Mouse (Mus musculus): Measurements from ENCODE around the gene Sh3gl1. TPM values are rescaled to one million over a fixed set of nuclear protein-coding genes. Genes with fewer than 3 reads are reported as not detected.

The Sh3gl1 gene
- polyA plus RNA-seq, 1 experiment from 2014 or later = 96.0 TPM

DNA sequence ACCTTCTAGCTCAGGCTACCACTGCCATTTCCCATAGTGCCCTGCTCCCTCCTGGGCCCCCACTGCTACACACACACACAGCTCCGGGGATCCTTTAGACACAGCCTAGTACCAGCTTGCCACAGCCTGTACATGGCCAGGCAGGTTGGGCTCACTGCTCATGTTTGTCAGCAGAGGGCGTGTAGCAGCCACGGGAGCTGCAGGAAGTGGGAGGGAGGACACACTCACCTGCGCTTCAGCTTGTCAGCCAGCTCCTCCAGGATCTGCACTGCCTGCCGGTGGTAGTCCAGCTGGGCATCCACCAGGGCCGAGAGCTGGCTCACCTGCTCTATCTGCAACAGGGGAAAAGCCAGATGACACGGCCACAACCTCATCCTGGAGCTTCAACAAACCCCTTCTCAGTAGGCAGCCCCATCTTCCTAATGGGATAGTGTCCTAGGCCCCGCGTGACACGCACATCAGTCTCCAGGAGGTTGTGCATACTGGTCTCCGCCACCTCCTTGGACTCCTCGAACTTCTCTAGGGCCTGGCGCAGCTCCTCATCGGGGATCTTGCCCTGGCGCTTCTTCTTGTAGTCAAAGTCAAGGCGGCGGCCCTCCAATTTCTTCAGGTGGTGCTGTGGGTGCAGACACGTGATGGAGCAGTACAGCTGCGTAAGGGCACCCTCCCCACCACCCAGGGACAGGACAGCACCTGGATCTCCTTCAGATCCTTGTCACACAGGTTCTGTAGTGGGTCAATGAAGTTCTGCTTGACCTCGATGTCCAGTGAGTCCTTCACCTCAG, 17.9 kb downstream of the Sh3gl1 start:
- Histone ChIP-seq H3K27me3 (replicated peaks; ENCODE audit: control insufficient read depth, insufficient read depth, low read length) (no peaks in the 10 kb centered on the region), H3K36me3 (ENCODE audit: control insufficient read depth, insufficient read depth, low read length) (peaks cover 67% of the 10 kb centered on the region), H3K9ac (ENCODE audit: low read length) (no peak overlapping the region), H3K4me3 (ENCODE audit: low read depth, low read length) (no peak overlapping the region), H3K9me3 (replicated peaks; ENCODE audit: control insufficient read depth, low read length) (no peaks in the 10 kb centered on the region), H3K27ac (ENCODE audit: low read depth, low read length) (no peak overlapping the region), H3K4me2 (ENCODE audit: low read length) (no peak overlapping the region), H3K4me1 (ENCODE audit: control insufficient read depth, insufficient read depth, low read length) (no peaks in the 10 kb centered on the region)
- 77% methylated on average over 20 of the region's 20 CpGs for WGBS
- DNase-seq (ENCODE audit: low spot score) (peak; percentile 36), ATAC-seq (peak; percentile 27; the same call in 1 of the 2 replicates)

DNA sequence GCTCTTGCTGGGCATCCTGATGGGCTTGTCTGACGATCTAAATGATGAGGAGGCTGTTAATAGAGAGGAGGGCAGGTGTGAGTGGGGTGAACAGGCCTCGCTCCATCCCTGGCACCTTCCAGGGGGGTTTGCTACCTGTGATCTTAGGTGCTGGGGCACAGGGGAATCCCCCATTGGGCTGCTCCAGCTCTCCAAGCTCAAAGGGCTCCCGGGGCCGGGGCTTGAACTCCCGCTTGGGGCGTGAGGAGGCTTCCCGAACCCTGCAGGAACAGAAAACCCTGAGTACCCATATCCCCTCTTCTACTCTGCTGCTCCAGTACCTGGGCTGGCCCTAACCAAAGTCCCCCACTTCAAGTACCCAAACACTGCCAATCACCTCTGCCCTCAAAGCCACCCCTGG, 18.6 kb downstream of the Sh3gl1 start:
- Histone ChIP-seq H3K27me3 (replicated peaks; ENCODE audit: control insufficient read depth, insufficient read depth, low read length) (no peaks in the 10 kb centered on the region), H3K9ac (ENCODE audit: low read length) (no peak overlapping the region), H3K4me1 (ENCODE audit: control insufficient read depth, insufficient read depth, low read length) (no peaks in the 10 kb centered on the region), H3K4me3 (ENCODE audit: low read depth, low read length) (no peak overlapping the region), H3K27ac (ENCODE audit: low read depth, low read length) (no peak overlapping the region), H3K9me3 (replicated peaks; ENCODE audit: control insufficient read depth, low read length) (no peaks in the 10 kb centered on the region), H3K36me3 (ENCODE audit: control insufficient read depth, insufficient read depth, low read length) (peaks cover 73% of the 10 kb centered on the region), H3K4me2 (ENCODE audit: low read length) (no peak overlapping the region)
- DNase-seq (ENCODE audit: low spot score) = no peak
- ATAC-seq = no peak
- WGBS = 92% methylated on average over 7 of the region's 7 CpGs

DNA sequence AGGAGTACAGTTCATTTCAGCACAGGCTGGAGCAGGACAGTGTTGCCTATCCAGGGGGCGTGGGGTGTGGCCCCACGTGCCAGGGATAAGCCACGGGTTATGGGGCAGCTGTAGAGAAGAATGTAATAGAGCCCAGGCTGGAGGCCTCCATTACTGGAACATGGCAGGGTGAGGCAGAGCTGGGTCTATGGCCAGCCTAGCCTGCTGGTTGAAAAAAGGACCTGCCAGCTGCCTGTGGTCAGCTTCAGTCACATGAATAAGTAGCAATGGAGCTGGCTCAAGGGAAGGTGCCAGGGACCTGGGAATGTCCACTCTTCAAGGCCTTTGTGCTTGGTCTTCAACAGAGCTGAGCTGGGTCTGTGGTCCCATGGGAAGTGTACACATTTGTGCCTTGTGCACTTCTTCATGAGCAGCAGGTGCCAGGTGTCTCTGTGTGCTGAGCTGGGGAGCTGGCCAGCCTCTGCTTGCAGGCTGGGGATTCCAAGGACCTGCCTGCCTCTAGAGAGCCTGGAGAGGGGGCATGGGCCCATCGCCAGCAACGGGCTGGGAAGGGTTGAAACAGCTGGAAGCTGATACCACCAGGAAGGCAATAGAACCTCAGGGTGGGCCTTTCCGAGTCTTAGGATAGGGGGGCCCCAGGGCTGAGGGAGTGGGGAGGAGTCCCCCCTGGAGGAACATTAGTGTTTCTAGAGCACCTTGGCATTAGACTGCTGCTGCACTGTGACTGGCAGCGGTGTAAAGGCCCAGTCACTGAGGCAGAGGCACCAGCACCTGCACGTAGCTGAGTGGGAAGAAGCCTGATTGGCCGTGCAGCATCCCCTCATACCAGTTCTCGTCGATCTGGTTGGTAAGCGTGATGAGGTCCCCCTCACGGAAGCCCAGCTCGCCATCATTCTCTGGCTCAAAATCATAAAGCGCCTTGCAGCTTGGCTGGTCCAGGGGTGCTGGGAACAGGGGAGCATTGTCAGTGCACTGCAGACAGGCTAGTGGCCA, 19.3 kb downstream of the Sh3gl1 start:
- no peak for DNase-seq (ENCODE audit: low spot score)
- no peaks in the 10 kb centered on the region for H3K9me3 ChIP-seq (replicated peaks; ENCODE audit: control insufficient read depth, low read length)
- H3K4me1 ChIP-seq (ENCODE audit: control insufficient read depth, insufficient read depth, low read length) = no peaks in the 10 kb centered on the region
- H3K9ac ChIP-seq (ENCODE audit: low read length) = no peak overlapping the region
- 85% methylated on average over 15 of the region's 15 CpGs for WGBS
- no peaks in the 10 kb centered on the region for H3K27me3 ChIP-seq (replicated peaks; ENCODE audit: control insufficient read depth, insufficient read depth, low read length)
- peaks cover 79% of the 10 kb centered on the region for H3K36me3 ChIP-seq (ENCODE audit: control insufficient read depth, insufficient read depth, low read length)
- no peak overlapping the region for H3K4me3 ChIP-seq (ENCODE audit: low read depth, low read length)
- no peak overlapping the region for H3K27ac ChIP-seq (ENCODE audit: low read depth, low read length)
- no peak for ATAC-seq
- H3K4me2 ChIP-seq (ENCODE audit: low read length) = no peak overlapping the region

GRCm38 (mm10) chr17:56016382-56016781, 20.1 kb downstream of the Sh3gl1 start:
- Histone ChIP-seq H3K9ac (ENCODE audit: low read length) (no peak overlapping the region), H3K36me3 (ENCODE audit: control insufficient read depth, insufficient read depth, low read length) (peaks cover 86% of the 10 kb centered on the region), H3K9me3 (replicated peaks; ENCODE audit: control insufficient read depth, low read length) (no peaks in the 10 kb centered on the region), H3K4me3 (ENCODE audit: low read depth, low read length) (no peak overlapping the region), H3K4me2 (ENCODE audit: low read length) (no peak overlapping the region), H3K4me1 (ENCODE audit: control insufficient read depth, insufficient read depth, low read length) (no peaks in the 10 kb centered on the region), H3K27me3 (replicated peaks; ENCODE audit: control insufficient read depth, insufficient read depth, low read length) (no peaks in the 10 kb centered on the region), H3K27ac (ENCODE audit: low read depth, low read length) (no peak overlapping the region)
- no peak for DNase-seq (ENCODE audit: low spot score)
- WGBS = 88% methylated on average over 8 of the region's 8 CpGs
- no peak for ATAC-seq

DNA sequence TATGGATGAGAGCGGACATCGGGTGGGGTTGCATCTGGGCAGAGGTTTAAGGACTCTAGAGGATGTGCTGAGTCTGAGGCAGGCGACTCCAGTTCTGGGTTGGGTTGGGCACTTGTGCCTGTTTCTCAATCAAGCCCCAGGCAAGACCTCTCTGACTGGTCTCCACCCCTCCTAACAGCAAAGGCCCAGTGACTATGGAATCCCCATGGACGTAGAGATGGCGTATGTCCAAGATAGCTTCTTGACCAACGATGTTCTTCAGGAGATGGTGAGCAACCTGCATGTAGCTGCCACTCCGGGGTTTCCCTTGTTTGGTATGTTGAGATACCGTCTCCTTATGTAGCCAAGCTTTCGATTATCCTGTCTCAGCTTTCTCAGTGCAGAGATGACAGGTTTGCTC, 21.1 kb downstream of the Sh3gl1 start:
- Histone ChIP-seq H3K36me3 (ENCODE audit: control insufficient read depth, insufficient read depth, low read length) (peaks cover 89% of the 10 kb centered on the region), H3K27me3 (replicated peaks; ENCODE audit: control insufficient read depth, insufficient read depth, low read length) (no peaks in the 10 kb centered on the region), H3K9me3 (replicated peaks; ENCODE audit: control insufficient read depth, low read length) (no peaks in the 10 kb centered on the region), H3K27ac (ENCODE audit: low read depth, low read length) (no peak overlapping the region), H3K9ac (ENCODE audit: low read length) (no peak overlapping the region), H3K4me2 (ENCODE audit: low read length) (no peak overlapping the region), H3K4me1 (ENCODE audit: control insufficient read depth, insufficient read depth, low read length) (peaks cover 4% of the 10 kb centered on the region), H3K4me3 (ENCODE audit: low read depth, low read length) (no peak overlapping the region)
- WGBS = 94% methylated on average over 9 of the region's 9 CpGs
- DNase-seq (ENCODE audit: low spot score) (no peak), ATAC-seq (no peak)

DNA sequence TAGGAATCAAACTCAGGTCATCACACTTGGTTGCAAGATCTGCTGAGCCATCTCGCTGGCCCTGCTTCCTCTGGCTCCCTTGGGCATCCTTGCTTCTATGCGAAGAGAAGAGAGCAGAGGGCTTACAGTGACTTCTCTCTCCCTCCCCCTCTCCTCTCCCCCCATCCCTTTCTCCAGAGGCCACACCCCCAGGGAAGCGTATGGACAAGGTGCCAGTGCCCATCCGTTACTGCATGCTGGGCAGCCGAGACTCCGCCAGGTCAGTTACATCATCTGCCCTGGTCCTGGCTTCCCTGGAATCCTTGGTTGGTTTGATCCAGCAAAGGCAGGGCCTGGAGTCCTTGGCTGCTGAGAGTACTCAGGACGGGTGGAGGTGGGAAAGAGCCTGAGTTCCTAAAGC, 25.0 kb downstream of the Sh3gl1 start:
- Histone ChIP-seq H3K4me2 (ENCODE audit: low read length) (no peak overlapping the region), H3K9me3 (replicated peaks; ENCODE audit: control insufficient read depth, low read length) (no peaks in the 10 kb centered on the region), H3K4me3 (ENCODE audit: low read depth, low read length) (no peak overlapping the region), H3K4me1 (ENCODE audit: control insufficient read depth, insufficient read depth, low read length) (peaks cover 15% of the 10 kb centered on the region), H3K27ac (ENCODE audit: low read depth, low read length) (no peak overlapping the region), H3K36me3 (ENCODE audit: control insufficient read depth, insufficient read depth, low read length) (peaks cover 53% of the 10 kb centered on the region), H3K27me3 (replicated peaks; ENCODE audit: control insufficient read depth, insufficient read depth, low read length) (no peaks in the 10 kb centered on the region), H3K9ac (ENCODE audit: low read length) (no peak overlapping the region; the same call in 1 of the 2 replicates)
- no peak for ATAC-seq
- DNase-seq (ENCODE audit: low spot score) = no peak
- 91% methylated on average over 7 of the region's 7 CpGs for WGBS

GRCm38 (mm10) chr17:56010681-56011080, 25.8 kb downstream of the Sh3gl1 start:
- Histone ChIP-seq H3K9ac (ENCODE audit: low read length) (peak overlapping the region; percentile 87; the same call in 1 of the 2 replicates), H3K4me3 (ENCODE audit: low read depth, low read length) (peak overlapping the region; percentile 82; the same call in 1 of the 2 replicates)
- ATAC-seq = no peak

GRCm38 (mm10) chr17:56010255-56010654, 26.2 kb downstream of the Sh3gl1 start:
- Histone ChIP-seq H3K4me2 (ENCODE audit: low read length) (peak overlapping the region; percentile 100), H3K9ac (ENCODE audit: low read length) (peak overlapping the region; percentile 87), H3K4me1 (ENCODE audit: control insufficient read depth, insufficient read depth, low read length) (peaks cover 15% of the 10 kb centered on the region), H3K27me3 (replicated peaks; ENCODE audit: control insufficient read depth, insufficient read depth, low read length) (0 out of 2 replicates have a peak, but pooled peaks cover 4% of the 10 kb centered on the region), H3K36me3 (ENCODE audit: control insufficient read depth, insufficient read depth, low read length) (peaks cover 41% of the 10 kb centered on the region), H3K4me3 (ENCODE audit: low read depth, low read length) (peak overlapping the region; percentile 82), H3K9me3 (replicated peaks; ENCODE audit: control insufficient read depth, low read length) (no peaks in the 10 kb centered on the region), H3K27ac (ENCODE audit: low read depth, low read length) (no peak overlapping the region)
- DNase-seq (ENCODE audit: low spot score) = no peak
- no peak for ATAC-seq
- 70% methylated on average over 14 of the region's 14 CpGs for WGBS

More at GRCm38 (mm10) chr17:56010681-56011080, 25.8 kb downstream of the Sh3gl1 start:
- Histone ChIP-seq H3K4me2 (ENCODE audit: low read length) (peak overlapping the region; percentile 100), H3K9me3 (replicated peaks; ENCODE audit: control insufficient read depth, low read length) (no peaks in the 10 kb centered on the region), H3K36me3 (ENCODE audit: control insufficient read depth, insufficient read depth, low read length) (peaks cover 45% of the 10 kb centered on the region), H3K27ac (ENCODE audit: low read depth, low read length) (no peak overlapping the region), H3K4me1 (ENCODE audit: control insufficient read depth, insufficient read depth, low read length) (peaks cover 15% of the 10 kb centered on the region), H3K27me3 (replicated peaks; ENCODE audit: control insufficient read depth, insufficient read depth, low read length) (0 out of 2 replicates have a peak, but pooled peaks cover 2% of the 10 kb centered on the region)
- peak; percentile 54 for DNase-seq (ENCODE audit: low spot score)
- WGBS = 7% methylated on average over 9 of the region's 9 CpGs
